In genomic region chr12:71030260-71030659, GRCm38 (mm10) we compare ENCODE assay signal across 24 mouse cellular contexts. TPM values are rescaled to one million over a fixed set of nuclear protein-coding genes. Genes with fewer than 3 reads are reported as not detected.
DNase-seq lines count a peak whose midpoint lies in the region; ATAC-seq and TF ChIP-seq lines count a peak whose summit lies in the region.
"Had no signal": no experiment of that assay in that cellular context is flagged by ENCODE, and none has a peak within 500 bp of the region (broad histone marks: within the 10 kb centered on the region; RNA-seq: fewer than 3 reads in every experiment).

No protein-coding gene starts in this region.

- H3K9me3 ChIP-seq in intestine, embryonic 14.5 days (ENCODE audit: control insufficient read depth, low read length), result no peaks in the 10 kb centered on the region
- no peaks in the 10 kb centered on the region for H3K9me3 ChIP-seq in intestine, embryonic 16.5 days (ENCODE audit: control insufficient read depth, low read length)
- H3K9me3 ChIP-seq in stomach, postnatal 0 days (ENCODE audit: control insufficient read depth, low read length), result no peaks in the 10 kb centered on the region
- no peaks in the 10 kb centered on the region for H3K9me3 ChIP-seq in kidney, embryonic 14.5 days (ENCODE audit: control insufficient read depth, low read length)
- H3K9me3 ChIP-seq: embryonic facial prominence, embryonic 10.5 days; forebrain, embryonic 10.5 days; midbrain, embryonic 12.5 days; stomach, embryonic 15.5 days had no signal

- no peak overlapping the region for H3K27ac ChIP-seq in intestine, embryonic 14.5 days (ENCODE audit: low read depth)
- H3K27ac ChIP-seq in intestine, embryonic 16.5 days (ENCODE audit: low read length), result no peak overlapping the region
- H3K27ac ChIP-seq in stomach, postnatal 0 days (replicated peaks), result 0 out of 2 replicates have a peak overlapping the region, but pooled peaks have one; percentile 24
- no peak overlapping the region for H3K27ac ChIP-seq in kidney, embryonic 14.5 days (ENCODE audit: low read depth, low read length)
- H3K27ac ChIP-seq: embryonic facial prominence, embryonic 10.5 days; forebrain, embryonic 10.5 days; hindbrain, embryonic 14.5 days; layer of hippocampus, adult 2 months; midbrain, embryonic 12.5 days; stomach, embryonic 15.5 days had no signal

- no peaks in the 10 kb centered on the region for H3K4me1 ChIP-seq in intestine, embryonic 14.5 days (replicated peaks; ENCODE audit: control insufficient read depth, insufficient read depth, low read length)
- no peaks in the 10 kb centered on the region for H3K4me1 ChIP-seq in intestine, embryonic 16.5 days (ENCODE audit: control insufficient read depth, insufficient read depth, low read length)
- no peaks in the 10 kb centered on the region for H3K4me1 ChIP-seq in stomach, postnatal 0 days (replicated peaks; ENCODE audit: control insufficient read depth, insufficient read depth)
- H3K4me1 ChIP-seq in kidney, embryonic 14.5 days (ENCODE audit: control insufficient read depth, insufficient read depth, low read length), result no peaks in the 10 kb centered on the region
- H3K4me1 ChIP-seq: embryonic facial prominence, embryonic 10.5 days; forebrain, embryonic 10.5 days; midbrain, embryonic 12.5 days; stomach, embryonic 15.5 days had no signal

- H3K4me2 ChIP-seq in intestine, embryonic 14.5 days (ENCODE audit: low read length), result no peak overlapping the region
- H3K4me2 ChIP-seq in intestine, embryonic 16.5 days (ENCODE audit: low read depth, low read length), result no peak overlapping the region
- no peak overlapping the region for H3K4me2 ChIP-seq in stomach, postnatal 0 days (replicated peaks; ENCODE audit: low read depth)
- H3K4me2 ChIP-seq in kidney, embryonic 14.5 days (replicated peaks; ENCODE audit: low read depth, low read length), result no peak overlapping the region
- H3K4me2 ChIP-seq: hindbrain, embryonic 14.5 days; midbrain, embryonic 12.5 days; stomach, embryonic 15.5 days had no signal

- peaks cover 69% of the 10 kb centered on the region for H3K36me3 ChIP-seq in intestine, embryonic 14.5 days (ENCODE audit: control insufficient read depth, insufficient read depth, low read length)
- peaks cover 12% of the 10 kb centered on the region; the same call in 1 of the 2 replicates for H3K36me3 ChIP-seq in intestine, embryonic 16.5 days (ENCODE audit: control insufficient read depth, insufficient read depth, low read length)
- peaks cover 14% of the 10 kb centered on the region for H3K36me3 ChIP-seq in stomach, postnatal 0 days (ENCODE audit: control insufficient read depth, insufficient read depth, low read length)
- peaks cover 42% of the 10 kb centered on the region for H3K36me3 ChIP-seq in kidney, embryonic 14.5 days (ENCODE audit: control insufficient read depth, insufficient read depth, low read length)

- no peaks in the 10 kb centered on the region for H3K27me3 ChIP-seq in intestine, embryonic 14.5 days (replicated peaks; ENCODE audit: control insufficient read depth, insufficient read depth, low read length)
- H3K27me3 ChIP-seq in intestine, embryonic 16.5 days (replicated peaks; ENCODE audit: control insufficient read depth, insufficient read depth, low read length), result no peaks in the 10 kb centered on the region
- H3K27me3 ChIP-seq in stomach, postnatal 0 days (ENCODE audit: control insufficient read depth, insufficient read depth, low read length), result no peaks in the 10 kb centered on the region
- H3K27me3 ChIP-seq in kidney, embryonic 14.5 days (ENCODE audit: control insufficient read depth, insufficient read depth, low read length), result no peaks in the 10 kb centered on the region
- H3K27me3 ChIP-seq: midbrain, embryonic 12.5 days; stomach, embryonic 15.5 days had no signal

- H3K4me3 ChIP-seq in intestine, embryonic 14.5 days (ENCODE audit: low read depth, low read length), result no peak overlapping the region
- no peak overlapping the region for H3K4me3 ChIP-seq in intestine, embryonic 16.5 days (ENCODE audit: low read length)
- H3K4me3 ChIP-seq in stomach, postnatal 0 days (ENCODE audit: low read depth, low read length), result no peak overlapping the region
- H3K4me3 ChIP-seq in kidney, embryonic 14.5 days (ENCODE audit: low read length), result no peak overlapping the region
- H3K4me3 ChIP-seq: embryonic facial prominence, embryonic 10.5 days; forebrain, embryonic 10.5 days; layer of hippocampus, adult 2 months; midbrain, embryonic 12.5 days; stomach, embryonic 15.5 days had no signal

- ATAC-seq in intestine, embryonic 14.5 days (replicated peaks; ENCODE audit: low FRiP score, low TSS enrichment, low read depth), result no peak
- ATAC-seq in intestine, embryonic 16.5 days, result no peak
- peak; percentile 89 for ATAC-seq in CD4-positive, CD25-positive, alpha-beta regulatory T cell, adult 4 months
- peak; percentile 85 for ATAC-seq in activated CD4-positive, CD25-positive, alpha-beta regulatory T cell, adult 4 months
- peak; percentile 61 for ATAC-seq in stomach, postnatal 0 days (ENCODE audit: low FRiP score, low TSS enrichment)
- no peak for ATAC-seq in kidney, embryonic 14.5 days (ENCODE audit: low FRiP score, low TSS enrichment)
- ATAC-seq: forebrain, postnatal 0 days had no signal

- peak; percentile 37 for DNase-seq in intestine, embryonic 14.5 days (ENCODE audit: low spot score)
- DNase-seq in stomach, postnatal 0 days (ENCODE audit: low spot score), result no peak
- DNase-seq in right cerebral cortex, postnatal 14 days, result no peak
- DNase-seq: adrenal gland, adult 2 months; cerebellum, adult 11 months; cerebellum, adult 9-11 months; forebrain, postnatal 0 days; gastrocnemius, postnatal 25 days; heart, postnatal 4 days; kidney, adult 2 months; kidney, postnatal 14 days; lung, adult 18-20 months; lung, postnatal 10 days; right cerebral cortex, postnatal 4 days had no signal

- no peak overlapping the region for H3K9ac ChIP-seq in intestine, embryonic 14.5 days (ENCODE audit: low read length)
- no peak overlapping the region for H3K9ac ChIP-seq in intestine, embryonic 16.5 days (ENCODE audit: low read depth, low read length)
- no peak overlapping the region for H3K9ac ChIP-seq in stomach, postnatal 0 days (ENCODE audit: low read length)
- no peak overlapping the region for H3K9ac ChIP-seq in kidney, embryonic 14.5 days (ENCODE audit: low read depth, low read length)
- H3K9ac ChIP-seq: forebrain, postnatal 0 days; hindbrain, embryonic 14.5 days; midbrain, embryonic 12.5 days; stomach, embryonic 15.5 days had no signal

- TF ChIP-seq EP300 in stomach, postnatal 0 days (optimal IDR thresholded peaks at IDR 0.05), result no peak

- no peak for TF ChIP-seq CTCF in stomach, postnatal 0 days (IDR thresholded peaks at IDR 0.05; ENCODE audit: low read depth)

- WGBS in intestine, embryonic 14.5 days, result 85% methylated on average over 8 of the region's 8 CpGs
- WGBS in intestine, embryonic 16.5 days, result 76% methylated on average over 8 of the region's 8 CpGs
- 73% methylated on average over 8 of the region's 8 CpGs for WGBS in stomach, postnatal 0 days
- WGBS in kidney, embryonic 14.5 days, result 92% methylated on average over 8 of the region's 8 CpGs

RNA-seq across cellular contexts. Expression of gene Arid4a, which starts 14.5 kb away (rescaled TPM):
- polyA plus RNA-seq in intestine, embryonic 14.5 days (2014; fragmentation: Nextera tagmentation; extraction: Ambion mirVana), result 34.6 and 36.8 TPM in 2 replicates
- polyA plus RNA-seq in intestine, embryonic 16.5 days (2015; fragmentation: Nextera tagmentation; extraction: Ambion mirVana), result 35.1 and 35.8 TPM in 2 replicates
- polyA plus RNA-seq in CD4-positive, CD25-positive, alpha-beta regulatory T cell, adult 4 months (2017; shearing (Covaris generic)), result 100 to 1,000 TPM; 104 to 130 TPM
- polyA plus RNA-seq in activated CD4-positive, CD25-positive, alpha-beta regulatory T cell, adult 4 months (2017; shearing (Covaris generic)), result 10 to 100 TPM; 80.2 to 95.9 TPM
- polyA plus RNA-seq in stomach, postnatal 0 days (2015; fragmentation: Nextera tagmentation; extraction: Ambion mirVana), result 22.4 and 23.3 TPM in 2 replicates
- 24.2 and 37.7 TPM in 2 replicates for polyA plus RNA-seq in kidney, embryonic 14.5 days (2014; fragmentation: Nextera tagmentation; extraction: Ambion mirVana)

RNA-seq across cellular contexts. Expression of gene Psma3, which starts 55.8 kb away (rescaled TPM):
- polyA plus RNA-seq in intestine, embryonic 14.5 days (2014; fragmentation: Nextera tagmentation; extraction: Ambion mirVana), result 593 and 604 TPM in 2 replicates
- polyA plus RNA-seq in intestine, embryonic 16.5 days (2015; fragmentation: Nextera tagmentation; extraction: Ambion mirVana), result 516 and 562 TPM in 2 replicates
- polyA plus RNA-seq in CD4-positive, CD25-positive, alpha-beta regulatory T cell, adult 4 months (2017; shearing (Covaris generic)), result 100 to 1,000 TPM; 319 to 401 TPM
- 100 to 1,000 TPM; 350 to 389 TPM for polyA plus RNA-seq in activated CD4-positive, CD25-positive, alpha-beta regulatory T cell, adult 4 months (2017; shearing (Covaris generic))
- polyA plus RNA-seq in stomach, postnatal 0 days (2015; fragmentation: Nextera tagmentation; extraction: Ambion mirVana), result 469 and 479 TPM in 2 replicates
- polyA plus RNA-seq in kidney, embryonic 14.5 days (2014; fragmentation: Nextera tagmentation; extraction: Ambion mirVana), result 686 and 801 TPM in 2 replicates

Comparison
In these comparisons a context has a peak if more than half of its experiments do, and no peak if none do; other contexts are left out.
1. ATAC-seq: peak in CD4-positive, CD25-positive, alpha-beta regulatory T cell, adult 4 months (single experiment), activated CD4-positive, CD25-positive, alpha-beta regulatory T cell, adult 4 months (single experiment) and stomach, postnatal 0 days (single experiment); none in intestine, embryonic 14.5 days (single experiment), intestine, embryonic 16.5 days (single experiment) and kidney, embryonic 14.5 days (single experiment).